Mouse (Mus musculus) kidney, adult 2 months (tissue): Measurements from ENCODE around the gene Rarb. TPM values are rescaled to one million over a fixed set of nuclear protein-coding genes. Genes with fewer than 3 reads are reported as not detected.

ENCODE experiments used
- DNase-seq: peaks from one replicate; pipeline ENCODE4 v3.0.0; 2021
- H3K27ac ChIP-seq: fragments of 200-500 bp; 2 replicates; pipeline ENCODE4 v1.5.1; 2012; ENCODE audit warnings: low read depth, low read length, control low read depth, inconsistent platforms; ENCODE audit not compliant: insufficient read depth
- H3K27me3 ChIP-seq: fragments of 200-500 bp; replicated peaks from 2 replicates; pipeline ENCODE4 v1.6.1; 2012; ENCODE audit warnings: mild to moderate bottlenecking, moderate library complexity, low read length, inconsistent platforms; ENCODE audit not compliant: control insufficient read depth, insufficient read depth
- H3K36me3 ChIP-seq: fragments of 200-500 bp; 2 replicates; pipeline ENCODE4 v1.6.1; 2012; ENCODE audit warnings: mild to moderate bottlenecking, moderate library complexity, low read length, inconsistent platforms; ENCODE audit not compliant: control insufficient read depth, insufficient read depth
- H3K4me1 ChIP-seq: fragments of 200-500 bp; 2 replicates; pipeline ENCODE4 v1.6.1; 2011; ENCODE audit warnings: low read length; ENCODE audit not compliant: control insufficient read depth, insufficient read depth
- H3K4me3 ChIP-seq: fragments of 200-500 bp; 2 replicates; pipeline ENCODE4 v1.5.1; 2011; ENCODE audit warnings: mild to moderate bottlenecking, low read depth, low read length, control low read depth; ENCODE audit not compliant: insufficient read depth
- CTCF ChIP-seq: fragments of 200-500 bp; conservative IDR thresholded peaks from 2 replicates; pipeline ENCODE4 v1.5.1; 2011; ENCODE audit warnings: low read depth, mild to moderate bottlenecking, control low read depth, low read length, moderate library complexity, mixed read lengths; ENCODE audit not compliant: insufficient read depth, insufficient read length
- POLR2A ChIP-seq: fragments of 200-500 bp; IDR thresholded peaks from one replicate; pipeline ENCODE4 v1.6.1; 2011; ENCODE audit warnings: low read depth, low read length, control low read depth
- WGBS: fragments of 180-500 bp; shearing (Covaris S2); methylation state at CpG from one replicate; pipeline ENCODE4 v1.1.7; 2018; 5-methylcytosine and 5-hydroxymethylcytosine counted together
- polyA plus RNA-seq: library from polyadenylated mRNA; depleted of rRNA; stranded (reverse); fragments of >200 nt; gene quantifications from 2 replicates; pipeline ENCODE4 v1.2.3, GENCODE M21; 2012

Rarb gene
- polyA plus RNA-seq, 1 experiment: 7.5 TPM

DNA sequence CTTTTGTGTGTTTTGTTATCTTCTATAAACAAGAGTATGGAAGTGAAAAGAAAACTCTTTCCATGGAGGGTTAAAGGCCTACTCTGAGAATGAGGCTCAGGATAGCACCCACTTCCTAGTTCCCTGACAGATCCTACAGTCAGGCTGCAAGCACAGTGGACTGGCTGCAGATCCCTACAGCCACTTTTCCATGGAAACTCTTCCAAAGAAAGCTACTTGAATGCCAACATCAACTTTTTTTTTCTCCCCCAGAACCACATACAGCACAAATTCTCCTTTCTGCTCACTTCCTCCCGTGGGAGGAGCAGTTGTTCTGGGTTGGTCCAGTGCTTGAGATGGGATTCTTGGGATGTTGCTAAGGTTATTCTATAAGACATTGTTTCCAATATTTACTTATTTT lies 66.3 kb downstream of the Rarb start:
- H3K36me3 ChIP-seq: no peaks in the 10 kb centered on the region
- H3K27me3 ChIP-seq: no peaks in the 10 kb centered on the region
- 79% methylated on average over 1 of the region's 1 CpGs for WGBS
- no peak overlapping the region for H3K27ac ChIP-seq
- no peak overlapping the region for H3K4me3 ChIP-seq
- no peak for DNase-seq
- H3K4me1 ChIP-seq: no peaks in the 10 kb centered on the region
- TF ChIP-seq POLR2A (no peak), CTCF (no peak)

DNA sequence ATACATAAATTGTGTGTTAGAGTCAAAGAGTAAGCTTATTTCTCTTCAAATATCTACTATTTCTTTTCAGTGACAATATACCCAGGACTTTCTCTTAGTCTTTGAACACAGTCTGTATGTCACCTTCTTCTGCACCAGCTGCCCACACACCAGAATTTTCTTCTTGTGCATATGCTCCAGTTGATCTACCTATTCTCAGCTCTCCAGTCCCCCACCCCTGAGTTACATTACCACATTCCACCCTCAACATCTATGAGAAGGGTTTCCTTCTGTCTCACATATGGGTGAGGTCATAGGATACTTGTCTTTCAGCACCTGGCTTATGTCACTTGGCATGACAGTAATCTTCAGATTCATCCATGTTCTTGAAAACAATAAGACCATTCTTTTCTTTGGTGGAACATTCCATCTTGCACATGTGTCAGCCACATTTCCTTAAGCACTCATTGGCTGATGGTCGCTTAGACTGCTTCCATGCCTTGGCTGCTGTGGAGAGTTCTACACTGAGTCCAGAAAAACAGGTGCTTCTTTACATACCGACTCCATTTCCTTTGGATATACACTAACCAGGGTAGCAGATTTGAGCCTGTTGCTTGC lies 71.9 kb downstream of the Rarb start:
- H3K4me1 ChIP-seq: no peaks in the 10 kb centered on the region
- WGBS: 85% methylated on average over 2 of the region's 2 CpGs
- H3K36me3 ChIP-seq: no peaks in the 10 kb centered on the region
- no peak for DNase-seq
- TF ChIP-seq CTCF (no peak), POLR2A (no peak)
- no peak overlapping the region for H3K27ac ChIP-seq
- H3K27me3 ChIP-seq: no peaks in the 10 kb centered on the region
- no peak overlapping the region for H3K4me3 ChIP-seq

DNA sequence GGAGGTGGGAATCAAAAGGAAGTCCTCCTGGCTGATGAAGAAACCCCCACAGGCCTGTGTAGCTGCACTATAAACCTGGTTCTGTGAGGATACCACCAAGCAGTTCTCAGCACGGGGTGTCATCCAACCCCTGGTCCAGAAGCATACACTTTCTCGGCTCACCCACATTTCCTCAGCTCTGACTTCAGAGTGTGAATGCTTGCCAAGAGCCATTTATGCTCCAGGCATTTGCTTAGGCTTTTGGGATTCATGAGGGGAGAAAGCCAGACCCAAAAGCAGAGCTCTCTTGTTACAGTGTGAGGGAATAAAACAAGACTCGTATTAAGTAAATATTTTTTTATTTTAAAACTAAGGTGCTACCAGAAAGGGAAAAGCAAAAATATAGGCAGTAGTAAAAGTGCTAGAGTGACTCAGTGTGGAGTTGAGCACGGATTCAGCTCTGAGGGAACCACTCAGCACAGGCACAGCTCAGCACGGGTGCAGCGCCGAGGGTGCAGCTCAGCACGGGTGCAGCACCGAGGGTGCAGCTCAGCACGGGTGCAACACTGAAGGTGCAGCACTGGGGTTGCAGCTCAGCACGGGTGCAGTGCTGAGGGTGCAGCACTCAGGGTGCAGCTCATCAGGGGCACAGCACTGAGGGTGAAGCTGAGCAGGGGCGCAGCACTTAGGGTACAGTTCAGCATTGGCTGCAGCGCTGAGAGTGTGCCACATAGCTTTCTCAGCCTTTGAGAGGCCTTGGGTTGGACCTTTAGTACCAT lies 77.8 kb downstream of the Rarb start:
- Histone ChIP-seq H3K27ac (no peak overlapping the region), H3K27me3 (no peaks in the 10 kb centered on the region), H3K36me3 (no peaks in the 10 kb centered on the region), H3K4me1 (no peaks in the 10 kb centered on the region), H3K4me3 (no peak overlapping the region)
- 74% methylated on average over 13 of the region's 13 CpGs for WGBS
- TF ChIP-seq POLR2A (no peak), CTCF (no peak)
- no peak for DNase-seq

GRCm38 (mm10) chr14:16738538-16738937 lies 80.4 kb downstream of the Rarb start:
- Histone ChIP-seq H3K27ac (no peak overlapping the region), H3K4me1 (0 out of 2 replicates have a peak, but pooled peaks cover 6% of the 10 kb centered on the region), H3K36me3 (no peaks in the 10 kb centered on the region), H3K27me3 (no peaks in the 10 kb centered on the region; the same call in 1 of the 2 replicates), H3K4me3 (no peak overlapping the region)
- DNase-seq: no peak
- no peak for TF ChIP-seq CTCF
- TF ChIP-seq POLR2A: no peak
- 93% methylated on average over 1 of the region's 1 CpGs for WGBS

DNA sequence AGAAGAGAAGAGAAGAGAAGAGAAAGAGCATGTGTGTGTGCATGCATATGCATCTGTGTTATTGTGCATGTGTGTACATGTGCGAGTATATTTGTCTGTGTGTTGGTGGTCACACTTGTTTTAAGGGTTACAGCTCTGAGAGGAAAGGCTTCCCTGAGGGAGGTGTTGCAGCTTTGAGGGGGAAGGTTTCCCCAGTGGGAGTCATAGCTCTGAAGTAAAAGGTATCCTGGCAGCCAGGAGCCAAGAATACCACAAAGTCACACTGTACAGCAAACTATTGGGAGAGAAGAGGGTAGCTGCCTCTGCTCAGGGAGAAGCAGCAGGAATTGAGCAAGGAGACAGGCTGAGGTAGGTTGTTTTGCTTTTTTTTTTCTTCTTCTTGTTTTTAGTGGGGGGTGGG lies 81.2 kb downstream of the Rarb start:
- DNase-seq: no peak
- H3K4me1 ChIP-seq: 0 out of 2 replicates have a peak, but pooled peaks cover 6% of the 10 kb centered on the region
- TF ChIP-seq CTCF (no peak), POLR2A (no peak)
- 95% methylated on average over 1 of the region's 1 CpGs for WGBS
- no peak overlapping the region for H3K4me3 ChIP-seq
- no peaks in the 10 kb centered on the region for H3K36me3 ChIP-seq
- no peaks in the 10 kb centered on the region; the same call in 1 of the 2 replicates for H3K27me3 ChIP-seq
- H3K27ac ChIP-seq: no peak overlapping the region

- Histone ChIP-seq H3K4me1 (0 out of 2 replicates have a peak, but pooled peaks cover 6% of the 10 kb centered on the region), H3K36me3 (no peaks in the 10 kb centered on the region), H3K4me3 (no peak overlapping the region), H3K27me3 (no peaks in the 10 kb centered on the region; the same call in 1 of the 2 replicates), H3K27ac (peak overlapping the region; percentile 70)
- WGBS: 37% methylated on average over 4 of the region's 4 CpGs
- no peak for TF ChIP-seq POLR2A
- no peak for TF ChIP-seq CTCF
- DNase-seq: peak; percentile 57
Measured at GRCm38 (mm10) chr14:16735331-16736012, 83.5 kb downstream of the Rarb start.

DNA sequence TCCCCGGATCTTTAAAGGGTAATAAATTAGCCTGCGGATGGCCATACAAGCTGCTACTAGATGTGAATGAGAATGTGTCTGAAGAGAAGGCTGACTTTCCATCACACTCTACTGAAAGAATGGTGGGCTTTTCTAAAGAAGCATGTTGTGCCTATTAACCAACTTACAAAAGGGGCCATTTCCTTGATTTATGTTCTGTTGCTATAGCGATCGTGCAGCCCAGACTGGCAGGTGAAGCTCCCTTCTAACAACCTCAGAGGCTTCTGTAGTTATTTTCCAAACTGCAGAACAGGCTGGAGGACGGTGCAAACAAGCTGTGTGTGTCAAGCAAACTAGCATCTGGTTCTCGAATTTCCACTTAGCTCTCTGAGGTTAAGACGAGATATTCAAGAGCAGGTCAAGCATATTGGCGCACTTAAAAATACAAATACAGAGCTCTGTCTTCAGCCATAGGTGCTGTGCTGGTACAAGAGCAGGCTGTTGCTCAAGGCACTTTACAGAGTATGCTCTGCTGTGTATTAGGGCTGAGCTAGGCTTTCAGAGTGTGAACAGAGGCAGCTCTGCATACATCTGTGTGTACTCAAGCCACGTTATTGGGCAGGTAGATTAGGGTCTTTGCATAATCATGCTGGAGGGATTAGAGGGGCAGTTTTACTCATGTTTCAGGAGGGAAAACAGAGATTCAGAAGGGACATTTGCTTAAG lies 85.2 kb downstream of the Rarb start:
- 36% methylated on average over 9 of the region's 9 CpGs for WGBS
- Histone ChIP-seq H3K27ac (no peak overlapping the region), H3K4me1 (0 out of 2 replicates have a peak, but pooled peaks cover 6% of the 10 kb centered on the region), H3K36me3 (no peaks in the 10 kb centered on the region), H3K27me3 (no peaks in the 10 kb centered on the region; the same call in 1 of the 2 replicates), H3K4me3 (no peak overlapping the region)
- TF ChIP-seq POLR2A (no peak), CTCF (no peak)
- DNase-seq: no peak
